Mouse (Mus musculus) right cerebral cortex, adult 2 months (tissue): ENCODE measurements around the gene Ahdc1.
"Not testable (repeated sequence)": the region's sequence is repeated elsewhere in the genome, so short reads cannot be mapped to it uniquely, and the experiment has no call there.

Experiments used
- DNase-seq, 2 experiments: peaks; one replicate each; pipeline ENCODE4 v3.0.0; 2021 to 2022; ENCODE audit warnings: low spot score in 2 of 2

Gene Ahdc1

GRCm38 (mm10) chr4:132993553-132993952 lies 17.5 kb upstream of the Ahdc1 start:
- no peak for DNase-seq

- no peak for DNase-seq
Observed at GRCm38 (mm10) chr4:132997469-132998237, 13.4 kb upstream of the Ahdc1 start.

GRCm38 (mm10) chr4:133002896-133003295 lies 8.2 kb upstream of the Ahdc1 start:
- no peak for DNase-seq

- DNase-seq, result peak in 1 of 2 experiments; percentile 17
Observed at GRCm38 (mm10) chr4:133003316-133004018, 7.6 kb upstream of the Ahdc1 start.

GRCm38 (mm10) chr4:133005233-133005632 lies 5.8 kb upstream of the Ahdc1 start:
- DNase-seq, result peak; percentile 73 to 84

GRCm38 (mm10) chr4:133005885-133006451 lies 5.1 kb upstream of the Ahdc1 start:
- not testable (repeated sequence) for DNase-seq

GRCm38 (mm10) chr4:133007513-133008380 lies 3.3 kb upstream of the Ahdc1 start:
- no peak for DNase-seq

GRCm38 (mm10) chr4:133009131-133009530 lies 1.9 kb upstream of the Ahdc1 start:
- peak; percentile 53 to 79 for DNase-seq

- DNase-seq, result no peak
Observed at GRCm38 (mm10) chr4:133009676-133010075, 1.4 kb upstream of the Ahdc1 start.

GRCm38 (mm10) chr4:133010611-133011010 lies 449 bp upstream of the Ahdc1 start:
- DNase-seq, result no peak

GRCm38 (mm10) chr4:133011821-133012775 lies 1.0 kb downstream of the Ahdc1 start:
- no peak for DNase-seq

- no peak for DNase-seq
Observed at GRCm38 (mm10) chr4:133012776-133013265, 1.8 kb downstream of the Ahdc1 start.

GRCm38 (mm10) chr4:133013266-133013891 lies 2.3 kb downstream of the Ahdc1 start:
- peak in 1 of 2 experiments; percentile 57 for DNase-seq

GRCm38 (mm10) chr4:133014088-133014487 lies 3.0 kb downstream of the Ahdc1 start:
- DNase-seq, result no peak

- no peak for DNase-seq
Observed at GRCm38 (mm10) chr4:133014896-133015709, 4.0 kb downstream of the Ahdc1 start.

- no peak for DNase-seq
Observed at GRCm38 (mm10) chr4:133015710-133016651, 4.9 kb downstream of the Ahdc1 start.

GRCm38 (mm10) chr4:133016677-133017415 lies 5.8 kb downstream of the Ahdc1 start:
- peak; percentile 62 to 63 for DNase-seq
